Mouse (Mus musculus) cerebellum, postnatal 4 days (tissue): ENCODE data around the gene Gper1.

Experiments used
- DNase-seq, 2 experiments: peaks; one replicate each; pipeline ENCODE4 v3.0.0; 2022; ENCODE audit warnings: low spot score in 2 of 2, mixed read lengths in 1 of 2

Gper1 gene

GRCm38 (mm10) chr5:139423026-139423865 lies at the start of gene Gper1:
Gene Gper1, plus strand, starts transcription at chr5:139423151.
- peak in 1 of 2 experiments; percentile 72 for DNase-seq

GRCm38 (mm10) chr5:139373889-139374444 lies 49.0 kb upstream of the Gper1 start:
- no peak for DNase-seq

- no peak for DNase-seq
Observed at GRCm38 (mm10) chr5:139374841-139375240, 48.1 kb upstream of the Gper1 start.

- DNase-seq, result no peak
Observed at GRCm38 (mm10) chr5:139377468-139378270, 45.3 kb upstream of the Gper1 start, which contains the start of gene Gpr146. Gene Gpr146, plus strand, starts transcription at chr5:139377697.

GRCm38 (mm10) chr5:139378271-139378556 lies 44.7 kb upstream of the Gper1 start:
- no peak for DNase-seq

GRCm38 (mm10) chr5:139378986-139379629 lies 43.8 kb upstream of the Gper1 start:
- DNase-seq, result peak in 1 of 2 experiments; percentile 34

- DNase-seq, result no peak
Observed at GRCm38 (mm10) chr5:139379771-139380384, 43.1 kb upstream of the Gper1 start.

- DNase-seq, result peak; percentile 53 to 82
Observed at GRCm38 (mm10) chr5:139380385-139381248, 42.3 kb upstream of the Gper1 start.

- DNase-seq, result no peak
Observed at GRCm38 (mm10) chr5:139381586-139382513, 41.1 kb upstream of the Gper1 start.

GRCm38 (mm10) chr5:139382760-139383159 lies 40.2 kb upstream of the Gper1 start:
- no peak for DNase-seq

- DNase-seq, result no peak
Observed at GRCm38 (mm10) chr5:139383234-139383633, 39.7 kb upstream of the Gper1 start.

GRCm38 (mm10) chr5:139384531-139384930 lies 38.4 kb upstream of the Gper1 start:
- DNase-seq, result no peak

- DNase-seq, result no peak
Observed at GRCm38 (mm10) chr5:139386047-139386446, 36.9 kb upstream of the Gper1 start.

GRCm38 (mm10) chr5:139387329-139388194 lies 35.4 kb upstream of the Gper1 start:
- peak in 1 of 2 experiments; percentile 58 for DNase-seq

- DNase-seq, result no peak
Observed at GRCm38 (mm10) chr5:139388195-139388570, 34.8 kb upstream of the Gper1 start.

GRCm38 (mm10) chr5:139388694-139389675 lies 34.0 kb upstream of the Gper1 start:
- DNase-seq, result peak in 1 of 2 experiments; percentile 28

- DNase-seq, result peak in 1 of 2 experiments; percentile 30
Observed at GRCm38 (mm10) chr5:139389676-139390061, 33.3 kb upstream of the Gper1 start.
